Mouse (Mus musculus) heart, adult 2 months (tissue): Measurements from ENCODE around the gene Itpkb.

Source experiments
- CTCF ChIP-seq: fragments of 200-600 bp; IDR thresholded peaks from 2 replicates; pipeline ENCODE4 v1.8.1; 2022; ENCODE audit warnings: antibody characterized with exemption, mild to moderate bottlenecking, moderate library complexity
- EP300 ChIP-seq: fragments of 200-500 bp; IDR thresholded peaks from 2 replicates; pipeline ENCODE4 v1.6.1; 2011; ENCODE audit warnings: low read depth, low read length, control low read depth; ENCODE audit not compliant: insufficient read depth
- POLR2A ChIP-seq: fragments of 200-500 bp; IDR thresholded peaks from 2 replicates; pipeline ENCODE4 v1.6.1; 2011; ENCODE audit warnings: mild to moderate bottlenecking, low read depth, low read length, control low read depth; ENCODE audit not compliant: insufficient read depth

GRCm38 (mm10) chr1:180313517-180314440 lies 16.5 kb upstream of the Itpkb start:
- TF ChIP-seq CTCF (no peak), POLR2A (no peak), EP300 (no peak)
